Mouse (Mus musculus) hindbrain, embryonic 16.5 days (tissue): Measurements from ENCODE around the gene Edar. TPM values are rescaled to one million over a fixed set of nuclear protein-coding genes. Genes with fewer than 3 reads are reported as not detected.

Experiments used
- ATAC-seq: fragments of 200-750 bp; cut with Nextera tagmentation; 2 replicates; pipeline ENCODE4 v1.8.0; 2017; ENCODE audit warnings: moderate TSS enrichment, moderate library complexity
- H3K27ac ChIP-seq: fragments of 300-500 bp; sonication (generic); 2 replicates; pipeline ENCODE4 v1.5.1; 2014; ENCODE audit warnings: low read depth, mild to moderate bottlenecking, control low read depth, low read length, moderate library complexity
- H3K27me3 ChIP-seq: fragments of 300-500 bp; sonication (generic); replicated peaks from 2 replicates; pipeline ENCODE4 v1.6.1; 2014; ENCODE audit warnings: low read length; ENCODE audit not compliant: control insufficient read depth, insufficient read depth
- H3K36me3 ChIP-seq: fragments of 300-500 bp; sonication (generic); 2 replicates; pipeline ENCODE4 v1.6.1; 2014; ENCODE audit warnings: mild to moderate bottlenecking, low read length, moderate library complexity, mixed read lengths; ENCODE audit not compliant: control insufficient read depth, insufficient read depth
- H3K4me1 ChIP-seq: fragments of 300-500 bp; sonication (generic); 2 replicates; pipeline ENCODE4 v1.6.1; 2014; ENCODE audit warnings: low read depth, low read length; ENCODE audit not compliant: control insufficient read depth, insufficient read depth
- H3K4me2 ChIP-seq: fragments of 300-500 bp; sonication (generic); 2 replicates; pipeline ENCODE4 v1.6.1; 2014; ENCODE audit warnings: mild to moderate bottlenecking, low read length, control low read depth, moderate library complexity
- H3K4me3 ChIP-seq: fragments of 300-500 bp; sonication (generic); 2 replicates; pipeline ENCODE4 v1.5.1; 2014; ENCODE audit warnings: mild to moderate bottlenecking, low read length, control low read depth, moderate library complexity
- H3K9ac ChIP-seq: fragments of 300-500 bp; sonication (generic); 2 replicates; pipeline ENCODE4 v1.6.1; 2014; ENCODE audit warnings: low read depth, mild to moderate bottlenecking, control low read depth, low read length, moderate library complexity
- H3K9me3 ChIP-seq: fragments of 300-500 bp; sonication (generic); 2 replicates; pipeline ENCODE4 v1.6.1; 2014; ENCODE audit warnings: mild to moderate bottlenecking, low read length, moderate library complexity; ENCODE audit not compliant: control insufficient read depth
- WGBS: fragments of 180-500 bp; shearing (Covaris S2); extraction: QIAGEN DNeasy Blood & Tissue Kit; methylation state at CpG from one replicate; pipeline ENCODE4 v1.1.7; 2014; 5-methylcytosine and 5-hydroxymethylcytosine counted together
- polyA plus RNA-seq: library from polyadenylated mRNA; unstranded; fragments of >200 nt; fragmentation: Nextera tagmentation; extraction: Ambion mirVana; gene quantifications from 2 replicates; pipeline ENCODE4 v1.2.1, GENCODE M21; 2015

Edar gene
- polyA plus RNA-seq, 1 experiment from 2014 or later = 0.15 TPM

GRCm38 (mm10) chr10:58691051-58691450 lies 15.6 kb upstream of the Edar start:
- Histone ChIP-seq H3K27ac (no peak overlapping the region), H3K27me3 (no peaks in the 10 kb centered on the region), H3K4me2 (no peak overlapping the region), H3K4me1 (no peaks in the 10 kb centered on the region), H3K4me3 (no peak overlapping the region), H3K9ac (no peak overlapping the region), H3K9me3 (no peaks in the 10 kb centered on the region), H3K36me3 (no peaks in the 10 kb centered on the region)
- WGBS = 80% methylated on average over 6 of the region's 7 CpGs
- ATAC-seq = no peak

DNA sequence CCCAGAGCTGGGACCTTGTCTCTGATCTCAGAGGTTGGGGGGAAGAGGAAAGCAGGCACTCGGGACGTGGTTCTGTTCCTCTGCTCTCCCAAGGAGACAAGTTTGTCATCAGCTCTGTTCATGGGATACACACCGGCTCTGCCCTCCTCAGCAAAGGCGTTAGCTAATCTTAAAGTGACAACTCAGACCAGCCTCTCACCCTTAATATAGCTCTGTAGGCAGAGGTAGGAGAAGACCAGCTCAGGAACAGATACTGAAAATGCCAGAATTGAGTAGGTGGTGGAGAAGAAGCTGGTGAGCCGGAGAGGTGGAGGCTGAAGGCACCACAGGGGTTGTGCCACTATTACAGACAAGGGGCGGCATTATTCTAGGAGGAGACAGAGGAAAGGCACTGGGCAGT lies 3.8 kb upstream of the Edar start:
- ATAC-seq = no peak
- WGBS = 87% methylated on average over 6 of the region's 6 CpGs

GRCm38 (mm10) chr10:58673278-58674061 lies 2.0 kb downstream of the Edar start:
- Histone ChIP-seq H3K9me3 (no peaks in the 10 kb centered on the region), H3K27me3 (no peaks in the 10 kb centered on the region), H3K4me2 (peak overlapping the region; percentile 42), H3K9ac (no peak overlapping the region), H3K4me3 (peak overlapping the region; percentile 23; the same call in 1 of the 2 replicates), H3K27ac (peak overlapping the region; percentile 51; the same call in 1 of the 2 replicates), H3K4me1 (peaks cover 10% of the 10 kb centered on the region), H3K36me3 (no peaks in the 10 kb centered on the region)
- WGBS = 20% methylated on average over 15 of the region's 15 CpGs
- peak; percentile 75 for ATAC-seq

More for the DNA sequence above, 3.8 kb upstream of the Edar start:
- Histone ChIP-seq H3K4me3 (no peak overlapping the region), H3K9ac (no peak overlapping the region), H3K9me3 (no peaks in the 10 kb centered on the region), H3K27me3 (no peaks in the 10 kb centered on the region), H3K4me1 (peaks cover 3% of the 10 kb centered on the region), H3K36me3 (no peaks in the 10 kb centered on the region), H3K27ac (no peak overlapping the region), H3K4me2 (no peak overlapping the region)

DNA sequence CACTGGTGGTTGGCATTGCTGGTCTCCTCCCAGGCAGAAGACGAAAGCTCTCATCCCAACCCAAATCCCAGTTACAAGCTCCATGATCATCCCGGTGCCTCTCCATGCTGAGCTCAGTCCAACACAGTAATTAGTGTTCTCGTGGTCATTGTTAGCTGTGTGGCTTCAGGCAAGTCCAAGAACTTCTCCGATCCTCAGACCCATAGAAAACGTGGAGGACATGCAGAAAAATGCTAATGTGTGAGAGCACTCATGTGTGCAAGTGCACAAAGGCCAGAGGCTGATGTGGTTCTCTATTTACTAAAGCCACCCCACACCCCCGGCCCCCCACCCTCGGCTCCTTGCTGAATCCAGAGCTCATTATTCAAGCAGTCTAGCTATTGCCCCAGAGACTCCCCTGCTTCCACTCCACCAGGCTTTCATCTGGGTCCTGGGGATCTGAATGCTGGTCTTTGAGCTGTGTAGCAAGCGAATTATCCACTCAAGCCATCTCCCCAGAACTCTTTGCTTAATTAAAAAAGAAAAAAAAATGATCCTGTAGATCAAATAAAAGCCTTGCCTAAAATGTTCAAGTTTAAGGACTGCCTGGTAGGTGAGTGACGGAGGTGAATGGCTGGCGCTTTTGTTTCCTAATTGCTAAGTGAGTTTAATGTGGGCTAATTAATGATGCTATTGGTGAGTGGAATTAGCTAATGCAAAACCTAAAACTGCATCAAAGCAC lies 2.7 kb downstream of the Edar start:
- Histone ChIP-seq H3K27me3 (no peaks in the 10 kb centered on the region), H3K9ac (no peak overlapping the region), H3K4me2 (no peak overlapping the region), H3K36me3 (no peaks in the 10 kb centered on the region), H3K27ac (peak overlapping the region; percentile 51; the same call in 1 of the 2 replicates), H3K9me3 (no peaks in the 10 kb centered on the region), H3K4me1 (peaks cover 10% of the 10 kb centered on the region), H3K4me3 (no peak overlapping the region)
- ATAC-seq = peak; percentile 51
- 29% methylated on average over 10 of the region's 10 CpGs for WGBS

GRCm38 (mm10) chr10:58663868-58664267 lies 11.6 kb downstream of the Edar start:
- Histone ChIP-seq H3K4me3 (no peak overlapping the region), H3K9ac (no peak overlapping the region), H3K4me1 (no peaks in the 10 kb centered on the region), H3K27ac (no peak overlapping the region), H3K36me3 (no peaks in the 10 kb centered on the region), H3K4me2 (no peak overlapping the region), H3K27me3 (no peaks in the 10 kb centered on the region), H3K9me3 (no peaks in the 10 kb centered on the region)
- ATAC-seq = peak; percentile 91
- WGBS = 66% methylated on average over 5 of the region's 5 CpGs

GRCm38 (mm10) chr10:58663417-58663816 lies 12.0 kb downstream of the Edar start:
- Histone ChIP-seq H3K4me3 (no peak overlapping the region), H3K27ac (no peak overlapping the region), H3K4me2 (no peak overlapping the region), H3K9me3 (no peaks in the 10 kb centered on the region), H3K27me3 (no peaks in the 10 kb centered on the region), H3K9ac (no peak overlapping the region), H3K4me1 (no peaks in the 10 kb centered on the region), H3K36me3 (no peaks in the 10 kb centered on the region)
- WGBS = 61% methylated on average over 6 of the region's 6 CpGs
- ATAC-seq = peak; percentile 91

GRCm38 (mm10) chr10:58659268-58659986 lies 16.0 kb downstream of the Edar start:
- no peak for ATAC-seq
- WGBS = 73% methylated on average over 11 of the region's 11 CpGs
- H3K27ac ChIP-seq = no peak overlapping the region
- no peak overlapping the region for H3K4me3 ChIP-seq
- H3K4me2 ChIP-seq = no peak overlapping the region
- H3K9me3 ChIP-seq = no peaks in the 10 kb centered on the region
- no peaks in the 10 kb centered on the region for H3K27me3 ChIP-seq
- H3K9ac ChIP-seq = no peak overlapping the region
- no peaks in the 10 kb centered on the region for H3K36me3 ChIP-seq
- no peaks in the 10 kb centered on the region for H3K4me1 ChIP-seq

DNA sequence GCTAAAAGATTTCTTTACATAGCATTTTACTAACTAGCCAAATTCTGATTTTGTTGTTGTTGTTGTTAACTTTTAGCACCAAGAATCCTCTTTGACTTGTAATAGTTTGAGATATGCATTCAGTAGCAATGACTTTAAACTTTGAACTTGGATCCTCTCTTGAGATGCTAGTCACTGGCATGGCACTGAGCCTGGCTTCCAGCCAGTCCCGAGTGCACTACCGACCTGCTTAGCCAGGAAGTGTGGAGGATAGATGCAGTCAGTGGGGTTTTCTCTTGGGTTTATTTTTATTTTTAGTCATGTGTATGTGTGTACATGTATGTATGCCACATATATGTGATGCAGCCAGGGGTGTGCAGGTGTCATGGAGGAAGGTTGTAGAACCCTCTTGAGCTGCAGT lies 17.7 kb downstream of the Edar start:
- Histone ChIP-seq H3K27ac (no peak overlapping the region), H3K9ac (no peak overlapping the region), H3K27me3 (no peaks in the 10 kb centered on the region), H3K4me3 (no peak overlapping the region), H3K4me2 (no peak overlapping the region), H3K9me3 (no peaks in the 10 kb centered on the region), H3K36me3 (no peaks in the 10 kb centered on the region), H3K4me1 (peaks cover 1% of the 10 kb centered on the region; the same call in 1 of the 2 replicates)
- 62% methylated on average over 2 of the region's 2 CpGs for WGBS
- no peak for ATAC-seq

DNA sequence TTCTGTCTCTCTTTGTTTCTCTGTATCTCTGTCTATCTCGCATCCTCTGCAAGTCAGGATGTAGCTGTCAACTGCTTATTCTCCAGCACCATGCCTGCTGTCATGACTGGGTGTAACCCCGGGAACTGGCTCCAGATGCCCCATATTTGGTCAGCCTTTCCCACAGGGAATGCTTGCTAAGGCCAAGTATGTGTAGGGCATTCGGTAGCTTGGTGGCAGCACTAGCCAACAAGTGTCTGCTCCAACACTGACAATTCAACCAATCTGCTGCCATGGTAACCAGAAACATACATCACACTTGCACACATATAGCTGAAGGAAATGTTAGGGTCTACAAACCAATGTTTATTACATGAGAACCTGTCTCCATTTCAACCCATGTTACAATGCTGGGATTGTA lies 21.8 kb downstream of the Edar start:
- H3K4me1 ChIP-seq = peaks cover 17% of the 10 kb centered on the region
- WGBS = 71% methylated on average over 3 of the region's 3 CpGs
- no peak overlapping the region for H3K27ac ChIP-seq
- H3K27me3 ChIP-seq = no peaks in the 10 kb centered on the region
- ATAC-seq = peak; percentile 51; the same call in 1 of the 2 replicates
- H3K9ac ChIP-seq = no peak overlapping the region
- H3K4me2 ChIP-seq = no peak overlapping the region
- H3K4me3 ChIP-seq = no peak overlapping the region
- H3K9me3 ChIP-seq = no peaks in the 10 kb centered on the region
- no peaks in the 10 kb centered on the region for H3K36me3 ChIP-seq
